Mouse (Mus musculus) CD8-positive naive resting alpha-beta T cell, adult 57 days (primary cell): ENCODE measurements around the gene Vcl. TPM values are rescaled to one million over a fixed set of nuclear protein-coding genes. Genes with fewer than 3 reads are reported as not detected.

Experiments
- total RNA-seq: library from RNA; stranded (reverse); gene quantifications from one replicate; pipeline ENCODE4 v1.2.4, GENCODE M21; 2023

Gene Vcl
- 3.5 TPM for total RNA-seq

DNA sequence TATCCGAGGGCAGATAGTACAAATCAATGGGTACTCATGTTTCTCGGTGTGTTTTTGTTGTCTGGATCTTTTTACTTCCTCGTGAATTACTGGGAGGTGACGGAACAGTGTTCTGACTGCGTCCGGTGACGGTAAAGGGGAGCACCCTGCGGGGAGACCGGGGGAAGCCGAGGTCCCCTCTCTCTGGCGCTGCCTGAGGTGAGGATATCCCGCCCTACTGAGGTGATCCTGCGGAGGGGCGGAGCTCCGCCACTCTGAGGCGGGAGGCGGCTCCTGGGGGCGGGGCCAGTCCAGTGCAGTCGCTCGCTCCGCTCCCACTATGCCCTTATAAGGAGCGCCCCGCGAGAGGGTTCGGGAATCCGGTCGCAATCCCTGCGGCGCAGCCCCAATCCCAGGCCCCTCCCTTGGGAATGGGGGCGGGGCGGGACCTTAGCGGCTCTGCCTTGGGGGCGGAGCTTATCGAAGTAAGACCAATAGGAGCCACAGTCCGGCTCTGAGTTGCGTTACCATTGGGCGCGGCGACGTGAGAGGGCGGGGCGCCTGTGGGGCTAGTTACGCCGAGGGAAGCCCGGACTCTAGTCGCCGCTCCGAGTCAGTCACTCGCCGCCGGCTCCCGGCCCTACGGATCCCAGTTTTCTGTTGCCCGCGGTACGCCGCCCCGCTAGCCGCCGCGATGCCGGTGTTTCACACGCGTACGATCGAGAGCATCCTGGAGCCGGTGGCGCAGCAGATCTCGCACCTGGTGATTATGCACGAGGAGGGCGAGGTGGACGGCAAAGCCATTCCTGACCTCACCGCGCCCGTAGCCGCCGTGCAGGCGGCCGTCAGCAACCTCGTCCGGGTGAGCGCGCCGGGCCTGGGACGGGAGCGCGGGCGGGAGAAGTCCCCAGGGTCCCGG is at the start of gene Vcl:
Vcl (plus strand) TSS at position 551 of the 898 bp plus-strand sequence.

DNA sequence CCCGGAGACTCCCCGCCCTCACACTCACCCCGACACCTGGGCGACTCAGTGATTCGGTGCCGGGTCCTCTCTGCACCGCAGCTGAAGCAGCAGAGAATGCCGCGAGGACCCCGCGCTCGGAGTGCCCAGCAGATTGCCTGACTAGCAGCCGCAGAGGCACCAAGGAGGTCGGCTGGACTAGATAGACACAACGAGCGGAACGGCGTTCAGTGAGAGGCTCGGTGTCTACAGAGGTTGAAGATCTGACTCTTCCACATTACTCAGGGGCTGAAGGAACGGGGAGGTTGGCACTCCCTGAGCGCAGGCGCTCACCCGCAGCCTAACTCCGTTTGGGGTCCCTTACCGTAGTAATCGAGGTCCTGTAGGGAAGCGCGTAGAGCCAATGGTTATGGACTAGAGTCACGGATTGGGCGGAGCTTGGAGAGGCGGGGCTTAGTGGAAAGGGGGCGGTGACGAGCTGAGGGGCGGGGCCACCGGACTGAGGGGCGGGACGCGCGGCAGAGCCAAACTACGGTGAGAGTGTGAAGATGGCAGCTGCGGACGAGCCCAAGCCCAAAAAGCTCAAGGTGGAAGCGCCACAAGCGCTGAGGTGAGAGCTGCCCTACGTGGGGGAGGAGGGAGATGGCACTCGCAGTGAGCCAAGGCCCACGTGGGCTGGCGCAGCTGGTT is 123.0 kb downstream of the Vcl start, which contains the start of the genes Ap3m1 and Adk:
Ap3m1 (minus strand) TSS at position 397 of the 669 bp plus-strand sequence.
Adk (plus strand) TSS at position 463 of the 669 bp plus-strand sequence.

Other genes starting within 250 kb of the Vcl start
- gene Fut11, start 234.4 kb upstream of the Vcl start, total RNA-seq = 7.0 TPM
- 36.4 TPM for gene Chchd1, start 226.4 kb upstream of the Vcl start, total RNA-seq
- gene Zswim8, start 221.8 kb upstream of the Vcl start, total RNA-seq = 138 TPM
- gene Ndst2, start 194.8 kb upstream of the Vcl start, total RNA-seq = 39.7 TPM
- gene Camk2g, start 135.3 kb upstream of the Vcl start, total RNA-seq = 64.0 TPM
- gene Plau, start 92.7 kb upstream of the Vcl start, total RNA-seq = 0.43 TPM
- gene Ap3m1, start 123.1 kb downstream of the Vcl start, total RNA-seq = 37.8 TPM
- 42.1 TPM for gene Adk, start 123.2 kb downstream of the Vcl start, total RNA-seq